9 mouse cellular contexts compared by ENCODE assay signal in the genomic region with DNA sequence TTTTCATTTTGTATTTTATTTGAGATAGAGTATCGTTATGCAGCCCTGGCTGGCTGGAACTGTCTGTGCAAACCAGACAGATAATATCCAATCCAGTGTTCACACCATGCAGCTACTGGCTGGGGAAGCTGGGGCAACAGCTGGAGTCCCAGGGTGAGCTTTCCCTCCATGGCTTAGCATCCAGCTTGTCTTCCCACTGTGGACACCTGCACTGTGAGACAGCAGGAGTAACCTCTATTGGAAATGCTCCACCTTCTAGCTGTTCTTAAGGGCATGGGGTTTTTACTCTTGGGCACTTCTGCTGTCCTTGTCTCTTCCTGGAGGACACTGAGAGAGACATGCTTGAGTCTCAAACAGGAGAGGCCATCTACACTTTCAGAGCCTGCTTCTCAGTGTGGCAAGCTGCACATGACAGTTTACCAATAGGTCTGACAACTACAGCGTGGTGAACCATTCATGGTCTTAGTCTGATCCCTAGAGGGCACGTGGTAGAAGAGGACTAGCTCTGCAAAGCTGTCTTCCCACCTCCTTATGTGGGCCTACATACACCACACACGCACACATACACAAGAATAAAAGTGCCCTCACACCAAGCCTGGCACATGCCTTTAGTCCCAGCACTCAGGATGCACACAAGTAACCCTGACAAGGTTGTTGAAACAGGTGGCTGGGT. TPM values are rescaled to one million over a fixed set of nuclear protein-coding genes. Genes with fewer than 3 reads are reported as not detected.
DNase-seq lines count a peak whose midpoint lies in the region; ATAC-seq and TF ChIP-seq lines count a peak whose summit lies in the region.
"Had no signal": no experiment of that assay in that cellular context is flagged by ENCODE, and none has a peak within 500 bp of the region (broad histone marks: within the 10 kb centered on the region; RNA-seq: fewer than 3 reads in every experiment).

No protein-coding gene starts in this region.

- H3K4me3 ChIP-seq in liver, adult 2 months (ENCODE audit: insufficient read depth, low read depth, low read length) = no peak overlapping the region
- peak overlapping the region; percentile 83 for H3K4me3 ChIP-seq in embryonic facial prominence, embryonic 15.5 days (replicated peaks)
- peak overlapping the region; percentile 93 for H3K4me3 ChIP-seq in intestine, postnatal 0 days (ENCODE audit: low read depth, low read length)
- H3K4me3 ChIP-seq in olfactory bulb, adult 2 months (ENCODE audit: insufficient read depth, low read depth, low read length) = peak overlapping the region; percentile 68

- ATAC-seq in embryonic facial prominence, embryonic 15.5 days (ENCODE audit: insufficient number of reproducible peaks, low FRiP score, low TSS enrichment, low read depth) = no peak
- ATAC-seq in intestine, postnatal 0 days = no peak

- no peak for TF ChIP-seq CTCF in liver, adult 2 months (IDR thresholded peaks at IDR 0.05; ENCODE audit: low read depth, low read length)
- no peak for TF ChIP-seq CTCF in intestine, postnatal 0 days (IDR thresholded peaks at IDR 0.05; ENCODE audit: low read depth)
- no peak for TF ChIP-seq CTCF in olfactory bulb, adult 2 months (IDR thresholded peaks at IDR 0.05; ENCODE audit: insufficient read depth, low read depth, low read length)

- no peaks in the 10 kb centered on the region for H3K79me2 ChIP-seq in liver, adult 2 months (ENCODE audit: control insufficient read depth, insufficient read depth, low read length)

- H3K9me3 ChIP-seq in embryonic facial prominence, embryonic 15.5 days (replicated peaks) = no peaks in the 10 kb centered on the region
- H3K9me3 ChIP-seq in intestine, postnatal 0 days (ENCODE audit: control insufficient read depth) = no peaks in the 10 kb centered on the region

- H3K9ac ChIP-seq in liver, adult 2 months (ENCODE audit: low read depth, low read length) = peak overlapping the region; percentile 62
- H3K9ac ChIP-seq in embryonic facial prominence, embryonic 15.5 days = no peak overlapping the region
- H3K9ac ChIP-seq in intestine, postnatal 0 days (ENCODE audit: low read depth, low read length) = no peak overlapping the region

- H3K27me3 ChIP-seq in liver, adult 2 months (ENCODE audit: control insufficient read depth, insufficient read depth, low read length) = no peaks in the 10 kb centered on the region
- no peaks in the 10 kb centered on the region for H3K27me3 ChIP-seq in embryonic facial prominence, embryonic 15.5 days
- H3K27me3 ChIP-seq in intestine, postnatal 0 days (replicated peaks; ENCODE audit: control insufficient read depth, insufficient read depth, low read length) = no peaks in the 10 kb centered on the region

- no peak for TF ChIP-seq POLR2A in liver, adult 2 months (IDR thresholded peaks at IDR 0.05; ENCODE audit: extremely low read depth, insufficient read depth, low read length)
- no peak for TF ChIP-seq POLR2A in olfactory bulb, adult 2 months (IDR thresholded peaks at IDR 0.05; ENCODE audit: insufficient read depth, low read depth, low read length)

- peak; percentile 33 for DNase-seq in liver, adult 2 months (ENCODE audit: extremely low read depth, low read depth, low spot score)
- no peak for DNase-seq in liver
- DNase-seq in spleen, postnatal 36 days (ENCODE audit: low spot score in 2 of 2) = no peak
- no peak for DNase-seq in layer of hippocampus, adult 11-12 months (ENCODE audit: low spot score)
- no peak for DNase-seq in thymus, postnatal 36 days

- H3K27ac ChIP-seq in liver, adult 2 months (replicated peaks; ENCODE audit: insufficient read depth, low read depth, low read length) = peak overlapping the region; percentile 41
- peak overlapping the region; percentile 99; the same call in 1 of the 2 replicates for H3K27ac ChIP-seq in embryonic facial prominence, embryonic 15.5 days (replicated peaks)
- peak overlapping the region; percentile 97; the same call in 1 of the 2 replicates for H3K27ac ChIP-seq in intestine, postnatal 0 days (ENCODE audit: low read depth, low read length)
- peak overlapping the region; percentile 2; the same call in 1 of the 2 replicates for H3K27ac ChIP-seq in olfactory bulb, adult 2 months (ENCODE audit: insufficient read depth, low read depth, low read length)

- peaks cover 7% of the 10 kb centered on the region for H3K4me1 ChIP-seq in liver, adult 2 months (ENCODE audit: control insufficient read depth, insufficient read depth, low read length)
- peaks cover 7% of the 10 kb centered on the region; the same call in 1 of the 2 replicates for H3K4me1 ChIP-seq in embryonic facial prominence, embryonic 15.5 days
- H3K4me1 ChIP-seq in intestine, postnatal 0 days (replicated peaks; ENCODE audit: control insufficient read depth, insufficient read depth, low read length) = no peaks in the 10 kb centered on the region
- 0 out of 2 replicates have a peak, but pooled peaks cover 4% of the 10 kb centered on the region for H3K4me1 ChIP-seq in olfactory bulb, adult 2 months (ENCODE audit: control insufficient read depth, insufficient read depth, low read length)

- H3K4me2 ChIP-seq in embryonic facial prominence, embryonic 15.5 days (replicated peaks) = peak overlapping the region; percentile 57
- H3K4me2 ChIP-seq in intestine, postnatal 0 days (replicated peaks; ENCODE audit: low read depth) = peak overlapping the region; percentile 63

- peaks cover 1% of the 10 kb centered on the region; the same call in 1 of the 2 replicates for H3K36me3 ChIP-seq in liver, adult 2 months (ENCODE audit: control insufficient read depth, insufficient read depth, low read length)
- H3K36me3 ChIP-seq in embryonic facial prominence, embryonic 15.5 days = peaks cover 42% of the 10 kb centered on the region
- peaks cover 31% of the 10 kb centered on the region for H3K36me3 ChIP-seq in intestine, postnatal 0 days (ENCODE audit: control insufficient read depth, insufficient read depth)

- WGBS in liver, adult 2 months = 57% methylated on average over 4 of the region's 4 CpGs
- 64% methylated on average over 4 of the region's 4 CpGs for WGBS in embryonic facial prominence, embryonic 15.5 days
- WGBS in intestine, postnatal 0 days = 59% methylated on average over 4 of the region's 4 CpGs
- 31% methylated on average over 4 of the region's 4 CpGs for WGBS in olfactory bulb, adult 2 months

RNA-seq across cellular contexts. Expression of a gene that starts 1.0 kb away (rescaled TPM):
- total RNA-seq in liver, adult 2 months (2014; rRNA removed) = not detected in 2 replicates
- polyA plus RNA-seq in liver, adult 2 months (2012; rRNA removed) = not detected in 2 replicates
- polyA plus RNA-seq in embryonic facial prominence, embryonic 15.5 days (2015; fragmentation: Nextera tagmentation; extraction: Ambion mirVana) = not detected in 2 replicates
- not detected in 2 replicates for polyA plus RNA-seq in intestine, postnatal 0 days (2015; fragmentation: Nextera tagmentation; extraction: Ambion mirVana)
- polyA plus RNA-seq in olfactory bulb, adult 2 months (2012; ENCODE audit: insufficient read depth, insufficient read length, low replicate concordance, missing spikeins) = not detected in 2 replicates
- total RNA-seq: adrenal gland, postnatal 4 days had no signal

RNA-seq across cellular contexts. Expression of a gene that starts 1.2 kb away (rescaled TPM):
- 2.9 and 3.6 TPM in 2 replicates for total RNA-seq in liver, adult 2 months (2014; rRNA removed)
- 6.9 and 13.0 TPM in 2 replicates for polyA plus RNA-seq in liver, adult 2 months (2012; rRNA removed)
- 12.5 and 12.6 TPM in 2 replicates for polyA plus RNA-seq in embryonic facial prominence, embryonic 15.5 days (2015; fragmentation: Nextera tagmentation; extraction: Ambion mirVana)
- 4.2 and 4.5 TPM in 2 replicates for polyA plus RNA-seq in intestine, postnatal 0 days (2015; fragmentation: Nextera tagmentation; extraction: Ambion mirVana)
- not detected in 2 replicates for polyA plus RNA-seq in olfactory bulb, adult 2 months (2012; ENCODE audit: insufficient read depth, insufficient read length, low replicate concordance, missing spikeins)

RNA-seq across cellular contexts. Expression of a gene that starts 15.2 kb away (rescaled TPM):
- total RNA-seq in liver, adult 2 months (2014; rRNA removed) = 34.1 and 39.1 TPM in 2 replicates
- polyA plus RNA-seq in liver, adult 2 months (2012; rRNA removed) = 63.9 and 69.2 TPM in 2 replicates
- 37.3 and 41.8 TPM in 2 replicates for polyA plus RNA-seq in embryonic facial prominence, embryonic 15.5 days (2015; fragmentation: Nextera tagmentation; extraction: Ambion mirVana)
- 23.8 and 25.3 TPM in 2 replicates for polyA plus RNA-seq in intestine, postnatal 0 days (2015; fragmentation: Nextera tagmentation; extraction: Ambion mirVana)
- polyA plus RNA-seq in olfactory bulb, adult 2 months (2012; ENCODE audit: insufficient read depth, insufficient read length, low replicate concordance, missing spikeins) = not detected in 2 replicates

RNA-seq across cellular contexts. Expression of a gene that starts 18.2 kb away (rescaled TPM):
- total RNA-seq in liver, adult 2 months (2014; rRNA removed) = not detected in 2 replicates
- not detected in 2 replicates for polyA plus RNA-seq in liver, adult 2 months (2012; rRNA removed)
- 3.0 and 4.4 TPM in 2 replicates for polyA plus RNA-seq in embryonic facial prominence, embryonic 15.5 days (2015; fragmentation: Nextera tagmentation; extraction: Ambion mirVana)
- 0.78 and 0.99 TPM in 2 replicates for polyA plus RNA-seq in intestine, postnatal 0 days (2015; fragmentation: Nextera tagmentation; extraction: Ambion mirVana)
- polyA plus RNA-seq in olfactory bulb, adult 2 months (2012; ENCODE audit: insufficient read depth, insufficient read length, low replicate concordance, missing spikeins) = not detected in 2 replicates

RNA-seq across cellular contexts. Expression of a gene that starts 29.0 kb away (rescaled TPM):
- 0.28 and 1.0 TPM in 2 replicates for total RNA-seq in liver, adult 2 months (2014; rRNA removed)
- 0.22 and 0.36 TPM in 2 replicates for polyA plus RNA-seq in liver, adult 2 months (2012; rRNA removed)
- polyA plus RNA-seq in embryonic facial prominence, embryonic 15.5 days (2015; fragmentation: Nextera tagmentation; extraction: Ambion mirVana) = 4.3 and 7.0 TPM in 2 replicates
- polyA plus RNA-seq in intestine, postnatal 0 days (2015; fragmentation: Nextera tagmentation; extraction: Ambion mirVana) = 419 and 432 TPM in 2 replicates
- polyA plus RNA-seq in olfactory bulb, adult 2 months (2012; ENCODE audit: insufficient read depth, insufficient read length, low replicate concordance, missing spikeins) = not detected in 2 replicates

Comparison
In these comparisons a context has a peak if more than half of its experiments do, and no peak if none do; other contexts are left out.
1. H3K27ac ChIP-seq: peak in every context shown above with its lines; median percentile 99 in embryonic facial prominence, embryonic 15.5 days; 97 in intestine, postnatal 0 days; 41 in liver, adult 2 months; 2 in olfactory bulb, adult 2 months.
2. RNA of a gene that starts 15.2 kb away (polyA plus RNA-seq): 63.9 to 69.2 TPM in liver, adult 2 months, 37.3 to 41.8 TPM in embryonic facial prominence, embryonic 15.5 days and 23.8 to 25.3 TPM in intestine, postnatal 0 days; not detected in olfactory bulb, adult 2 months; every median in the first group is over 10 times any median in the second.